Mouse (Mus musculus) cortical plate, adult 2 months (tissue): ENCODE results near the gene Gm45783. TPM values are rescaled to one million over a fixed set of nuclear protein-coding genes. Genes with fewer than 3 reads are reported as not detected.
"Not testable (repeated sequence)": the region's sequence is repeated elsewhere in the genome, so short reads cannot be mapped to it uniquely, and the experiment has no call there.

Experiments used
- H3K27ac ChIP-seq: fragments of 200-500 bp; 2 replicates; pipeline ENCODE4 v1.5.1; 2012; ENCODE audit warnings: low read length, control low read depth, inconsistent platforms; ENCODE audit not compliant: insufficient read depth
- H3K4me1 ChIP-seq: fragments of 200-500 bp; 2 replicates; pipeline ENCODE4 v1.6.1; 2011; ENCODE audit warnings: low read length; ENCODE audit not compliant: control insufficient read depth, insufficient read depth
- H3K4me3 ChIP-seq: fragments of 200-500 bp; 2 replicates; pipeline ENCODE4 v1.5.1; 2011; ENCODE audit warnings: mild to moderate bottlenecking, low read length, control low read depth; ENCODE audit not compliant: insufficient read depth
- CTCF ChIP-seq: fragments of 200-500 bp; IDR thresholded peaks from 2 replicates; pipeline ENCODE4 v1.5.1; 2011; ENCODE audit warnings: mild to moderate bottlenecking, control low read depth, low read length; ENCODE audit not compliant: insufficient read depth; ENCODE audit errors: extremely low read depth
- POLR2A ChIP-seq: fragments of 200-500 bp; IDR thresholded peaks from 2 replicates; pipeline ENCODE4 v1.6.1; 2011; ENCODE audit warnings: mild to moderate bottlenecking, low read length, control low read depth; ENCODE audit not compliant: insufficient read depth; ENCODE audit errors: extremely low read depth
- polyA plus RNA-seq: library from polyadenylated mRNA; depleted of rRNA; stranded (reverse); fragments of >200 nt; gene quantifications from 2 replicates; pipeline ENCODE4 v1.2.3, GENCODE M21; 2012; rRNA removed

Gm45783 gene
- polyA plus RNA-seq = 0.17 TPM in 1 of 2 replicates, not detected in the other

- not testable (repeated sequence) for H3K27ac ChIP-seq, H3K4me3 ChIP-seq, H3K4me1 ChIP-seq
Observed at GRCm38 (mm10) chr7:7374431-7374830, at the start of gene Gm45783. Gm45783 (minus strand) TSS chr7:7374573.

- not testable (repeated sequence) for H3K4me3 ChIP-seq, H3K4me1 ChIP-seq, H3K27ac ChIP-seq
Observed at GRCm38 (mm10) chr7:7399603-7400002, 25.2 kb upstream of the Gm45783 start, which contains the start of gene Vmn2r31. Vmn2r31 (minus strand) TSS chr7:7399703.

GRCm38 (mm10) chr7:7337509-7337908 is 36.9 kb downstream of the Gm45783 start, which contains the start of gene Vmn2r30:
Vmn2r30 (minus strand) TSS chr7:7337609.
- H3K4me3 ChIP-seq, H3K4me1 ChIP-seq, H3K27ac ChIP-seq: not testable (repeated sequence)

- TF ChIP-seq CTCF = peak; percentile 51
- TF ChIP-seq POLR2A = no peak
- H3K4me1 ChIP-seq = peaks cover 4% of the 10 kb centered on the region
- H3K27ac ChIP-seq = no peak overlapping the region
Observed at GRCm38 (mm10) chr7:7295595-7295994, 78.8 kb downstream of the Gm45783 start.

More at GRCm38 (mm10) chr7:7295595-7295994, 78.8 kb downstream of the Gm45783 start:
- no peak overlapping the region for H3K4me3 ChIP-seq

Other genes with a start within 250 kb of the Gm45783 start
- gene Zfp773, start 237.8 kb downstream of the Gm45783 start, polyA plus RNA-seq = 1.1 and 1.2 TPM in 2 replicates
- gene Zfp418, start 203.2 kb downstream of the Gm45783 start, polyA plus RNA-seq = 2.7 and 2.8 TPM in 2 replicates
- gene Zfp772, start 164.6 kb downstream of the Gm45783 start, polyA plus RNA-seq = 16.3 and 17.6 TPM in 2 replicates
- 3.9 and 4.7 TPM in 2 replicates for gene Vmn2r29, start 127.2 kb downstream of the Gm45783 start, polyA plus RNA-seq
- 8.3 and 9.2 TPM in 2 replicates for gene Gm45844, start 96.3 kb downstream of the Gm45783 start, polyA plus RNA-seq
- gene Clcn4, start 73.7 kb downstream of the Gm45783 start, polyA plus RNA-seq = 94.9 and 96.7 TPM in 2 replicates
- gene Vmn2r30, start 37.0 kb downstream of the Gm45783 start, polyA plus RNA-seq = 0.02 TPM in 1 of 2 replicates, not detected in the other
- not detected in 2 replicates for gene Vmn2r31, start 25.1 kb upstream of the Gm45783 start, polyA plus RNA-seq
- gene Vmn2r32, start 105.4 kb upstream of the Gm45783 start, polyA plus RNA-seq = not detected in 2 replicates
- not detected in 2 replicates for gene Vmn2r33, start 192.2 kb upstream of the Gm45783 start, polyA plus RNA-seq